Mouse (Mus musculus) ZHBTc4 (cell line): ENCODE measurements around the gene Morc1.

ENCODE experiments used
- DNase-seq: peaks from one replicate; pipeline ENCODE4 v3.0.0-alpha.2; 2011; ENCODE audit warnings: low read depth, low spot score

Morc1 gene

DNA sequence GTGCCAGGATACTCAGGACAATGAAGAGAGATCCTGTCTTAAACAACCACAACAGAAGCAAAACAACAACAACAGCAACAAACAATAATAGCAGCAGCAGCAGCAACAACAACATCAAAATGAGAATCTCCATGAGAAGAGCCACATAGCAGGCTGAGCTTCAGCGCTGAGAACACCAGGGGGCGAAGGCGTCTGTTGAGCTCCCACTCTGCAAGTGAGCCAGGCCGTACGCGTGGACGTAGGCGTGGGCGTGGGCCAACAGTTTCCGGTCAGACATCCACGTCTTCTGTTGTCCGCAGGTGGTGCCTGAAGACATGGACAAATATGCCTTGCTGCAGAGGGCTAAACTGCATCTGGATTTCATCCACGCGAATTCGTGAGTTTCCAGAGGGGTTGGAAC is at the start of gene Morc1:
Gene Morc1 (plus strand): TSS at position 211 of the 400 bp plus-strand sequence.
- DNase-seq: peak; percentile 85

DNA sequence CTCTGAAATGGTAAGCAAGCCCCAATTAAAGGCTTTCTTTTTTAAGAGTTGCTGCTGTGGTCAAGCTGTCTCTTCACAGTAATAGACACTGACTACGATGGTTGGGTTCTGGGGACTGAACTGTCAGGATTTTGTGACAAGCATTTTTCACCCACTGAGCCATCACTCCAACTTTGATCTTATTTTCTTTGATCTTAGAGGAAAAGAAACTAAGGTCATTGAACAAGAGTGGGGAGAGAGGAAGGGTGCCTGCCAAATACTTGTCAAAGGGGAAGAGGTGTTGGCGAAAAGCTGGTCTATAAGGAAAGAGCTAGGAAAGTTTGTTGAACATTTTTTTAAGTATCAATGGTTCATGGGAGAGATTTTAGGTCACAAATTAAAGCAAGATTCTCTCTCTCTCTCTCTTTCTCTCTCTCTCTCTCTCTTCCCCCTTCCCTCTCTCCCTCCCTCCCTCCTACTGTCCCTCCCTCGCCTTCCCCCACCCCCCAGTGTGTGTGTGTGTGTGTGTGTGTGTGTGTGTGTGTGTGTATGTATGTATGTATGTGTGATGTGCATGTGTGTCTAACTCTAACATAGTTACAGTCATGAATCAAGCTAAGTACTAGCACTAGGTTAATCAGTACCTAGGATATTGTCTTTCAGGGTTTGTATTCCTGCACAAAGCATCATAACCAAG is 47.3 kb upstream of the Morc1 start:
- no peak for DNase-seq

DNA sequence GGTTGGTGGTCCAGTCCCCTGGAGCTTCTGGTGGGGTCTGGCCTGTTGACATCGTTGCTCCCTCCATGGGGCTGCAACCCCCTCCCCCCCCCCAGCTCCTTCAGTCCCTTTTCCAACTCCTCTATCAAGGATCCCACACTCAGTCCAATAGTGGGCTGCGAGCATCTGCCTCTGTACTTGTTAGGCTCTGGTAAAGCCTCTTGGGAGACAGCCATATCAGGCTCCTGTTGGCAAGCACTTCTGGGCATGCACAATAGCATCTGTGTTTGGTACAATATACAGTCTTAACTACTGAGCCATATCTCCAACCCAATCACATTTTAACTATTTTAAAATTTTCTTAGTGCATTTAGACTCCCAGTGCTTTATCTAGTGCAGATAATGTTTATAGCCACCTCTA is 44.1 kb upstream of the Morc1 start:
- DNase-seq: no peak

- no peak for DNase-seq
Measured at GRCm38 (mm10) chr16:48395278-48395677, 35.8 kb upstream of the Morc1 start.

- no peak for DNase-seq
Measured at GRCm38 (mm10) chr16:48402963-48403362, 28.1 kb upstream of the Morc1 start.

DNA sequence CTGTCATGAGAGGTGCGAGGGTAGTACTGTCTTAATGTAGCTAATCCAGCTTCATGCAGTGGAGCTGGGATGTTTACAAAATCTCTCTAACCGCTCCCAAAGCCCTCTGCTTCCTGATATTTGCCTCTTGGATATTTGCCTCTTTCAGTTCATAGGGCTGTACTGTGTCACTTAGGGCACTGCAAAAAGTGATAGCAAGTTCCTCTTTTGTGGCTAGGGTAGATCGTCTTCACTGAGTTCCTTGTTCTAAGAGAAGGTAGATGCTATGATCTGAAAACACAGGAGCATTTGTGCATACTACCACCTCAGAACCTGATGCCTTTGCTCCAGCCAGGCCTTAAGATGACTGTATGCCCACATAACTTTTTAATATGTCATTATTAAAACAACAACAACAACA is 27.6 kb upstream of the Morc1 start:
- DNase-seq: no peak

DNA sequence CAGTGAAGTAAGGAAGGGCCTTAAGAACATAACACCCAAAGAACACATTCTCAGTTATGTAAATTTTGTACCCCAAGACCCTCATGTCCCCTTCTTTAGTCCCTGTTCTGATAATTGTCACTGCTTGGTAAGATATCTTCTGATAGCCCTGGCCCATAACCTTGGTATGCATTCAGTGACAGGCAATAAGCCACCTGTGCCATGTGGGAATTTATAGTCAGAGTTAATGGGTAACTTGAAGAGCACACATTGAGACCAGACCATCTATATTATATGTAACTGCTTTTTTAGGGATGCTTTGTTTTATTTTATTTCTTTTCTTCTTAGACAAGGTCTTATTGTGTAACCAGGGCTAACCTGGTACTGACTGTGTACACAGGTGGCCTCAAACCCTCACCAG is 27.0 kb upstream of the Morc1 start:
- DNase-seq: no peak

DNA sequence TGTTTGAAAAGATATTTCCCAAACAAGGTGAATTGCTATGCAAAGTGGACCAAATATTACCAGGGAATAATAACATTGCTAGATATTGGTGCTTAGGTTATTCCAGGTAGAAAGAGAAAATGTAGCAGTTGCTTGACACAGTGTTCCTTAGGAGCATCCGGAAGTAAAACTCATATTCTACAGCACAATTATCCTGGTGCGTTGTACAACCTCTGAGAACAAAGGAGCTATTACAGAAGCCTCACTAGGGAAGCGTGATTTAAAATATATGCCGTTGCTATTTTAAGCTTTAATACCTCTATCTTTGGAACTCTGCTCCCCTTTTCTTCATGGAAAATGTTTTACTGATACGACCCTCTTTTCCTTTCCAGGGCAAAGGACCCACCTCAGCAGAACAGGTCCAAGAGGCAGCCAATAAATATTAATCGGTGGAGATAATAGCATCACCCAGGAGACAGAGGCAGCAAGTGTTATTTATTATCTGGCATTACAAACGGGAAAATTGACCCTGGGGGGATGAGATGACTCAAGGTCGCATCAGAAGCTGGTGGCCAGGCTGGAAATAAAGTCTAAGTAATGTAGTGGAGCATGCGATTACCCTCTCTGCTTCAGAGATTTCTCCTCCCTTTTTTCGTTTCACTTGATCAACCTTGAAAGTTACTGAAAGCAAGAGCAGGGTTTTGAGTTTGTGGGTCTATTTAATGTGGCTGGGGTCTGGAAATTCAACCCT is 25.2 kb upstream of the Morc1 start:
- no peak for DNase-seq

- no peak for DNase-seq
Measured at GRCm38 (mm10) chr16:48409580-48409979, 21.5 kb upstream of the Morc1 start.

- no peak for DNase-seq
Measured at GRCm38 (mm10) chr16:48410125-48410524, 20.9 kb upstream of the Morc1 start.

- DNase-seq: no peak
Measured at GRCm38 (mm10) chr16:48412246-48412645, 18.8 kb upstream of the Morc1 start, which contains the start of gene Gm5485. Gene Gm5485 (minus strand): TSS chr16:48412416.

DNA sequence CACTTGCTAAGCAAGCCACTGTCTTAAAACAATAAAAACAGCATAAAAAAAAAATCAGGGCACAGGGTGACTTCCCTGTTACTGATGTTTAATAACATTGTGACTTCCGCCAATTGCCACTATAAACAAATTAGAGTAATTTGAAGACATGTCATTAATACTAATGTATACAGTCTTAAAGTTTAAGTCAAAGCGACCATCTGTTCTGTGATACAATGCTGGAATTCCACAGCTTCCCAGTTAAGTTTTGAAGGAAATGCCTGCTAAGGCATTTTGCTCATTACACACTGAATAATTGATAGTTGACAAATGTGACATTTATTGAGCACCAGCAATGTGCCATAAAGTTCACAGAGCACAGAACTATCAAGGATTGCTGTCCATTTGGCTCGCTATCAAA is 12.5 kb upstream of the Morc1 start:
- DNase-seq: no peak

DNA sequence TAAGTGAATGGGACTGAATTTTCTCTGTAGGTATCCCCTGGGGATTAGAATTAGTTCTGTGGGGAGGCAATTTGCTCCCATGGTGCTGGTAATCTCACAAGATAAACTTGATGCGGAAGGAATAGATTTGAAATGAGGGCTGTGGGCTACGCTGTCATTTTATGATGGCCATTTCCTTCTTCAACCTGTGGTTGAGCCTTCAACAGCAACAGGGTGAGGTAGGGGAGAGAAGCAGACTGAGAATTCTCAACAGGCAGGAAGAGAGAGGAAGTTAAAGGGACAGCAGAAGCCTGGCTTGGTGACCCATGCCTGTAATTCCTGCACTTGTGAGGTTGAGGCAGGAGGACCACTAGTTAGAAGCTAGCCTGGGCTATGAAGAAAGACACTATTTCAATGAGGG is 12.0 kb upstream of the Morc1 start:
- no peak for DNase-seq

- DNase-seq: peak; percentile 82
Measured at GRCm38 (mm10) chr16:48422501-48422900, 8.5 kb upstream of the Morc1 start.

DNA sequence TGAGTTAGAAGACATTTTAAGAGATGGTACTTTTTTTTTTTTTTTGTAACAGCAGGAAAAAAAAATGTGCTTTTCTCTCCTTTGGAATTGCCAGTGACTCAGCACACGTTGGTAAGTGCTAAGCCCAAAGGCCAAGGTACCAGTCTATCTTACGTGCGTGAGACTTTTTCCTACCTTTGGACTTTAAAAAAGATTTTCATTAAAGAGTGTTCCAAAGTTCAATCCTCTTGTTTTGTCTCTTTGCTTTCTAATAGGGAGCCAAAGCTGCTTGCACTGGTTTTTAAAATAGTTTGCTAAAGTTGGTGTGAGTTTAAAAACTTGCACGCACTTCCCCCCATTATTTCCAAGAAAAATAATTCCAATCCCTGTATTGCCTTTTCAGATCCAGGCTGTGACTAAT is 7.0 kb upstream of the Morc1 start:
- DNase-seq: no peak

DNA sequence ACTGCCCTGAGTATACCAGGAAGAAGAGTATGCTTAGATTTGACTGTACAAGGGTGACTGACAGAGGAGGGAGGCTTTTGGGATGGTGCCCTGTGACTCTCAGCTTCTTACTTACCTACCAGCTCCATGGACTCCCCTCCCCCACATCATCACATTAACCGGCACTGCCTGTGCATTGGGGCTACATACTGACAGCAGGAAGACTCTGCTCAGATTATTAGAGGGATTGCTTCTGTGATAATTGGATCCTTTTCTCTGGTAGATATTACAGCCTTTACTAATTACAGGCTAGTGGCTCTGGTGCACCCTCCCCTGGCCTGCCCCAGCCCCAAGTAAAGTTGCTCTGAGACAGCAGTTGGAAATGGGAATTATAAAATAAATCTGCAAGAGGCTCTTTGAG is 1.6 kb upstream of the Morc1 start:
- DNase-seq: no peak

DNA sequence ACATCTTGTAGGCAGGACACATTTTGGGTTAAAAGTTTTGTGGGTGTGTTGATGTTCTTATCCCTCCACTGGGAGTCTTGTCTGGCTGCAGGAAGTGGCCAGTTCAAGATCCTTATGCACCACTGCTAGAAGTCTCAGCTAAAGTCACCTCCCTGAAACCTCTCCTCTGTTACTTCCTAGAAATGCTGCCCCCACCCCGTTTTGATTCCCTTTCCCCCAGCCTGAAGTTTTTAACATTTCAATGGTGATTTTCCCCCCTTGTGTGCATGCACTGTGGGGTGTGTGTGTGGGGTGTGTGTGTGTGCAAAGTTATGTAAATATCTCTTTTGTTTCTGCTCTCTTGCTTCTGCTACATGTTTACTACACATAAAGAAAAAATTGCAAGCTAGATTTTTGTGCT is 4.4 kb downstream of the Morc1 start:
- DNase-seq: peak; percentile 34

DNA sequence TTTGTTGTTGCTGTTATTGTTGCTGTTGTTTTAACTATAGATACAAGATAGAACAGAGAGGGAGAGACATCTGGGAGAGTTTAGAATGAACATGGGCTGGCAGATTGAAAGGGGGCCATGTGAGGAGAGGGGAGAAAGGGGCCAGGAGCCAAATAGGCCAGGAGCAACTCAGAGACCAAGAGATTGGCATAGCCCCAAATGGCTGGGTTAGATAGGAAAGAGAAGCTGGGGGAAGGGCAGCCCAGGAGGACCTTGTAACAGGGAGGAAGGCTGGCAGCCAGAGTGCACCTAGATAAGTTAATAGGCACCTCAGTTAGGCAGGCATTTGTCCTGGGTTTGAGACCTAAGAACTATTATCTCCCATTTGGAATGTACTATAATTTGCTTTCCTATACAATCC is 6.4 kb downstream of the Morc1 start:
- no peak for DNase-seq

DNA sequence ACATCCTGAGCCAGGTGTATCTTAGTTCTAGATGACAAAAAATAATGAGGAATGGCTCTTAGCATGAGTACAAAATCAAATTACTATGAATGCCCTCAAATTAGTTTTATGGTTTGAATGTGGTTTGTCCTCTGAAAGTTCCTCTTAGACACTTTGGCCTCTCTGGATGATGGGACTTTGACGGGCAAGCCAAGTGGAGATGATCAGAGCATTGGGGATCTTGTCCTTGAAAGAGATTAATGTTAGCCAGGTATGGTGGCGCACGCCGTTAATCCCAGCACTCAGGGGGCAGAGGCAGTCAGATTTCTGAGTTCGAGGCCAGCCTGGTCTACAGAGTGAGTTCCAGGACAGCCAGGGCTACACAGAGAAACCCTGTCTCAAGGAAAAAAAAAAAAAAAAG is 13.6 kb downstream of the Morc1 start:
- no peak for DNase-seq

DNA sequence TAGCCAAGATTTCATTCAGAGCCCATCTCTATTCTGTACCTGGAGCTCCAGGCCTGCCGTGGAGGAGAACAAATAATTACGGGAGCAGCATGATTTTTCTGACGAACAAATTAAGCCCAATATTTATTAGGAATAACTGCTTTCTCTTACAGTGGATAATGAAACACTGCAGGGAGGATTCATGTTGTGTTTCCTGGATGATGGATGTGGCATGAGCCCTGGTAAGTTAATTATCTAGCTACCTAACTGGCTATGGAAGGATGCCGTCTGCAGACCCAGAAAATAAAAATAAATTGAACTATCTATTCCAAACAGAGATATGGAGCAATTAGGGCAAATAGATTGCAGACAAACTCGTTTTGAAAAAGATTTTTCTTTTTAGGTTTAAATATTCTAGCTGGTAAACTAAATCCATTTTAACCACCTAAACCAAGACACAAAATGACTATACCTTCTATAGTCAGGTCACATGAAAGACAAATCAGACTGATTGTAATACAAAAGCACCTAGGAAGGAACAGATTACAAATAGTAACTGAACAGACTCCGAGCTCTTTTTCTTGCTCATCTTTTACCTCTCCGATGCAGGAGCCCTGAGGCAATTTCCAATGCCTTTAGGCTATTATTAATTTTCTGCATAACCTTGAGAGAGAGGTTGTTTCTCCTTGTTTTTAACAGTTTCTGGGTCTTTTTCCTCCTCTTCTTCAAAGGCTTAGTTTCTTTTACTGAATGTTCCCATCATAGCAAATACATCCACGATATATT is 15.3 kb downstream of the Morc1 start:
- no peak for DNase-seq

GRCm38 (mm10) chr16:48453264-48453663 is 22.2 kb downstream of the Morc1 start:
- no peak for DNase-seq

DNA sequence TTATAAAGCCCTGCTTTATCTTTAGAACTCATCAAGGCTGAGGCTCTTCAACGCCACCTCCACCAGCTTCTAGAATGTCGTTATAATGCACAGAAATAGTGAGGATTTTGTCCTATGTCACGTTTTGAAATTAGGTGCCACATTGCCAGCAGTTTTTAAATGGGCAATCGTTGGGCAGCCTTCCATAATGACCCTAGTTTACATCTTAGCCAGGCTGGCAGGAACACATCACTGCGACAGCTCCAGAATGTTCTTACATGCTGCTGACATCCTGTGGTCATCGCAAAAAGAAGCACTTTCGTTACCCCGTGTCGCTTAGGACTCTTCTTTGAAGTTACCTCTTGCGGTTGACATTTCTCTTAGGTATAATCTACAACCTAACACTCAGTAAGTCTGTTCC is 42.4 kb downstream of the Morc1 start:
- no peak for DNase-seq
